Mouse (Mus musculus): ENCODE measurements at regions not wholly inside any gene's neighbourhood (a gene's known extent, or its start where the extent isn't known, plus 50 kb on each side); places are given as distances from the start of the nearest gene placed in this dataset.

- no peaks in the 10 kb centered on the region for H3K9me3 ChIP-seq (replicated peaks; ENCODE audit: control insufficient read depth, low read length)
- no peak overlapping the region for H3K4me2 ChIP-seq (ENCODE audit: low read depth, low read length)
- no peak overlapping the region for H3K9ac ChIP-seq (ENCODE audit: low read depth, low read length)
- 39% methylated on average over 2 of the region's 2 CpGs for WGBS (ENCODE audit: insufficient replicate concordance)
- peak; percentile 39; the same call in 1 of the 2 replicates for ATAC-seq (ENCODE audit: low read depth)
- no peak overlapping the region for H3K27ac ChIP-seq (ENCODE audit: low read length)
- H3K4me3 ChIP-seq (ENCODE audit: low read depth, low read length) = no peak overlapping the region
- no peaks in the 10 kb centered on the region for H3K36me3 ChIP-seq (ENCODE audit: control insufficient read depth, insufficient read depth)
- H3K4me1 ChIP-seq (ENCODE audit: control insufficient read depth, low read depth, low read length) = no peaks in the 10 kb centered on the region
- H3K27me3 ChIP-seq (ENCODE audit: control insufficient read depth, insufficient read depth, low read depth, low read length) = no peaks in the 10 kb centered on the region
Observed at GRCm38 (mm10) chr12:60652236-60652635, 870.7 kb upstream of the Lrfn5 start.

- Histone ChIP-seq H3K27ac (ENCODE audit: low read length) (no peak overlapping the region), H3K27me3 (ENCODE audit: control insufficient read depth, insufficient read depth, low read depth, low read length) (no peaks in the 10 kb centered on the region), H3K4me3 (ENCODE audit: low read depth, low read length) (no peak overlapping the region), H3K4me2 (ENCODE audit: low read depth, low read length) (no peak overlapping the region), H3K4me1 (ENCODE audit: control insufficient read depth, low read depth, low read length) (no peaks in the 10 kb centered on the region), H3K9ac (ENCODE audit: low read depth, low read length) (no peak overlapping the region), H3K9me3 (replicated peaks; ENCODE audit: control insufficient read depth, low read length) (no peaks in the 10 kb centered on the region), H3K36me3 (ENCODE audit: control insufficient read depth, insufficient read depth) (no peaks in the 10 kb centered on the region)
- no peak for ATAC-seq (ENCODE audit: low read depth)
- 58% methylated on average over 2 of the region's 2 CpGs for WGBS (ENCODE audit: insufficient replicate concordance)
Observed at GRCm38 (mm10) chr12:60675751-60676150, 847.2 kb upstream of the Lrfn5 start.

- ATAC-seq (ENCODE audit: low read depth) = no peak
- no peak overlapping the region for H3K4me2 ChIP-seq (ENCODE audit: low read depth, low read length)
- H3K9ac ChIP-seq (ENCODE audit: low read depth, low read length) = no peak overlapping the region
- no peak overlapping the region for H3K27ac ChIP-seq (ENCODE audit: low read length)
- H3K4me1 ChIP-seq (ENCODE audit: control insufficient read depth, low read depth, low read length) = no peaks in the 10 kb centered on the region
- no peak overlapping the region for H3K4me3 ChIP-seq (ENCODE audit: low read depth, low read length)
- H3K9me3 ChIP-seq (replicated peaks; ENCODE audit: control insufficient read depth, low read length) = no peaks in the 10 kb centered on the region
- H3K36me3 ChIP-seq (ENCODE audit: control insufficient read depth, insufficient read depth) = no peaks in the 10 kb centered on the region
- no peaks in the 10 kb centered on the region for H3K27me3 ChIP-seq (ENCODE audit: control insufficient read depth, insufficient read depth, low read depth, low read length)
Observed at GRCm38 (mm10) chr12:60684036-60684435, 838.9 kb upstream of the Lrfn5 start.

GRCm38 (mm10) chr12:60717326-60717725 lies 805.6 kb upstream of the Lrfn5 start:
- no peak overlapping the region for H3K4me2 ChIP-seq (ENCODE audit: low read depth, low read length)
- H3K27me3 ChIP-seq (ENCODE audit: control insufficient read depth, insufficient read depth, low read depth, low read length) = no peaks in the 10 kb centered on the region
- no peaks in the 10 kb centered on the region for H3K36me3 ChIP-seq (ENCODE audit: control insufficient read depth, insufficient read depth)
- H3K4me1 ChIP-seq (ENCODE audit: control insufficient read depth, low read depth, low read length) = no peaks in the 10 kb centered on the region
- H3K9me3 ChIP-seq (replicated peaks; ENCODE audit: control insufficient read depth, low read length) = no peaks in the 10 kb centered on the region
- ATAC-seq (ENCODE audit: low read depth) = no peak
- H3K9ac ChIP-seq (ENCODE audit: low read depth, low read length) = no peak overlapping the region
- H3K27ac ChIP-seq (ENCODE audit: low read length) = no peak overlapping the region
- no peak overlapping the region for H3K4me3 ChIP-seq (ENCODE audit: low read depth, low read length)
